Mouse (Mus musculus) forebrain, embryonic 13.5 days (tissue): Measurements from ENCODE around the gene Nhsl2. TPM values are rescaled to one million over a fixed set of nuclear protein-coding genes. Genes with fewer than 3 reads are reported as not detected.

Experiments
- ATAC-seq: fragments of 200-750 bp; cut with Nextera tagmentation; 2 replicates; pipeline ENCODE4 v1.8.0; 2017
- H3K27ac ChIP-seq: fragments of 300-500 bp; sonication (generic); 2 replicates; pipeline ENCODE4 v1.5.1; 2015; ENCODE audit warnings: inconsistent platforms, mild to moderate bottlenecking, moderate library complexity
- H3K27me3 ChIP-seq: fragments of 300-500 bp; sonication (generic); 2 replicates; pipeline ENCODE4 v1.6.1; 2015; ENCODE audit warnings: mild to moderate bottlenecking, inconsistent platforms
- H3K36me3 ChIP-seq: fragments of 300-500 bp; sonication (generic); 2 replicates; pipeline ENCODE4 v1.6.1; 2015; ENCODE audit warnings: mild to moderate bottlenecking, inconsistent platforms; ENCODE audit not compliant: poor library complexity, severe bottlenecking
- H3K4me1 ChIP-seq: fragments of 300-500 bp; sonication (generic); 2 replicates; pipeline ENCODE4 v1.6.1; 2015; ENCODE audit warnings: inconsistent platforms
- H3K4me2 ChIP-seq: fragments of 300-500 bp; sonication (generic); 2 replicates; pipeline ENCODE4 v1.6.1; 2015; ENCODE audit warnings: inconsistent platforms, mild to moderate bottlenecking, moderate library complexity
- H3K4me3 ChIP-seq: fragments of 300-500 bp; sonication (generic); 2 replicates; pipeline ENCODE4 v1.5.1; 2015; ENCODE audit warnings: mild to moderate bottlenecking, inconsistent platforms
- H3K9ac ChIP-seq: fragments of 300-500 bp; sonication (generic); 2 replicates; pipeline ENCODE4 v1.6.1; 2015; ENCODE audit warnings: mild to moderate bottlenecking, inconsistent platforms
- H3K9me3 ChIP-seq: fragments of 300-500 bp; sonication (generic); replicated peaks from 2 replicates; pipeline ENCODE4 v1.6.1; 2016; ENCODE audit warnings: inconsistent platforms
- WGBS: fragments of 180-500 bp; shearing (Covaris S2); methylation state at CpG from one replicate; pipeline ENCODE4 v1.1.7; 2015; 5-methylcytosine and 5-hydroxymethylcytosine counted together
- microRNA-seq: library from miRNA; unstranded; fragments of <30 nt; microRNA quantifications from one replicate; pipeline ENCODE4, GENCODE M21; 2016
- polyA plus RNA-seq: library from polyadenylated mRNA; unstranded; fragments of >200 nt; fragmentation: Nextera tagmentation; extraction: Ambion mirVana; gene quantifications from 2 replicates; pipeline ENCODE4 v1.2.1, GENCODE M21; 2015

The Nhsl2 gene
- polyA plus RNA-seq, 1 experiment from 2014 or later: 6.2 TPM

- Histone ChIP-seq H3K4me1 (peaks cover 9% of the 10 kb centered on the region; the same call in 1 of the 2 replicates), H3K27ac (peak within 1 kb of the TSS; percentile 72), H3K36me3 (peaks cover 9% of the 10 kb centered on the region), H3K9me3 (no peaks in the 10 kb centered on the region), H3K27me3 (no peaks in the 10 kb centered on the region), H3K4me2 (peak within 1 kb of the TSS; percentile 68), H3K9ac (peak within 1 kb of the TSS; percentile 70), H3K4me3 (peak within 1 kb of the TSS; percentile 64)
- 20% methylated on average over 30 of the region's 30 CpGs for WGBS
- ATAC-seq: peak; percentile 99
Measured at GRCm38 (mm10) chrX:102119042-102119864, 270.1 kb downstream of the Nhsl2 start, which contains the start of gene Pin4. TSS of gene Pin4 (plus strand) at chrX:102119447.

GRCm38 (mm10) chrX:102121321-102121720 is 272.1 kb downstream of the Nhsl2 start:
- H3K27ac ChIP-seq: no peak overlapping the region
- H3K9me3 ChIP-seq: no peaks in the 10 kb centered on the region
- no peak for ATAC-seq
- no peaks in the 10 kb centered on the region for H3K27me3 ChIP-seq
- WGBS: 89% methylated on average over 2 of the region's 2 CpGs
- H3K36me3 ChIP-seq: peaks cover 23% of the 10 kb centered on the region
- peaks cover 9% of the 10 kb centered on the region; the same call in 1 of the 2 replicates for H3K4me1 ChIP-seq
- H3K9ac ChIP-seq: no peak overlapping the region
- H3K4me3 ChIP-seq: no peak overlapping the region
- H3K4me2 ChIP-seq: no peak overlapping the region

- Histone ChIP-seq H3K36me3 (peaks cover 26% of the 10 kb centered on the region; the same call in 1 of the 2 replicates), H3K9ac (no peak overlapping the region), H3K27me3 (no peaks in the 10 kb centered on the region), H3K27ac (no peak overlapping the region), H3K4me3 (no peak overlapping the region), H3K4me1 (no peaks in the 10 kb centered on the region), H3K4me2 (no peak overlapping the region), H3K9me3 (no peaks in the 10 kb centered on the region)
- 96% methylated on average over 1 of the region's 1 CpGs for WGBS
- ATAC-seq: no peak
Measured at GRCm38 (mm10) chrX:102141157-102141556, 292.0 kb downstream of the Nhsl2 start.

Small RNAs within 50 kb of the gene (microRNA-seq; reads per million reads assigned to microRNA genes)
- gene Gm27843: not detected

Other genes starting within 250 kb of the Nhsl2 start
- gene Ogt, start 209.3 kb upstream of the Nhsl2 start, polyA plus RNA-seq: 182 and 193 TPM in 2 replicates
- 0.10 and 0.13 TPM in 2 replicates for gene Cxcr3, start 115.1 kb upstream of the Nhsl2 start, polyA plus RNA-seq
- gene Gm4779, start 55.0 kb upstream of the Nhsl2 start, polyA plus RNA-seq: not detected in 2 replicates
- gene 8030474K03Rik, start 54.7 kb upstream of the Nhsl2 start, polyA plus RNA-seq: not detected in 2 replicates
- 9.4 and 10.3 TPM in 2 replicates for gene Rtl5, start 221.9 kb downstream of the Nhsl2 start, polyA plus RNA-seq